Mouse (Mus musculus) cerebellum, adult 11 months (tissue): ENCODE measurements at regions not wholly inside any gene's neighbourhood (a gene's known extent, or its start where the extent isn't known, plus 50 kb on each side); places are given as distances from the start of the nearest gene placed in this dataset.

Source experiments
- DNase-seq: peaks from one replicate; pipeline ENCODE4 v3.0.0; 2022

DNA sequence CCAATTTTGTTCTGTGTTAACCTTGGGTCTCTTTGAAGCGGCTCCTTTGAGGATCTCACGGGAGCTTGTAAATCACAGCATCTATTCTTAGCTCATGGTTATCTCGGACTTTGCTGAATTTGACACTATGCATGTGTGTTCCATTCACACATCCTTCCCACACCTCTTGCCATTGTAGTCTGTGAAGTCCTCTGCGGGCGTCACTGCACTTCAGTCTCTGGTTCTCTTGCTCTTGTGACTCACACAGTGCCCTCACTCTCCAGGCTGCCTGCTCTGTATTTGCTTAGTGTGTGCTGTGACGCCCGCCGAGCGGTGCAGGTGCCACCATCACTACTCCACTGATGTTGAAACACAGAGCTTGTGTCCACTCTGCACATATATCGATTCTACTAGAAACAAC lies 1271.2 kb downstream of the Synb start:
- DNase-seq: no peak

DNA sequence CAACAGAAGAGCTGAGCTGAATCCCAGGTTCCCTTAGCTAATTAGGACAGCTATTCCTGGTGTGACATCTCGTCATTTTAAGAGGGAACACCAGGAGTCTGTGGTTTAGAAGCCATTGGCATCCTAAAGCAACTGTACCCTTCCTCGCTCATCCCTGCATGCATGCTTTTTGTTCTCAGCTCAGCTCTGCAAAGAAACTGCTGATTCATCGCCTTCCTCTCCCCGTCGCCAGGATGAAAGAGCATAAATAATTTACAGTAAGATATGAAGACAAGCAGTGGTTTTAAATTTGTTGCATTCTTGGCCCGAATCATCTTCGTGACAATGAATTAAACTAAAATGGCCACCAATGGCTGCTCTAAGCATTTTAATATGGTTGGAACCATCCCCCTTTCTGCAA lies 1272.9 kb downstream of the Synb start:
- DNase-seq: no peak

DNA sequence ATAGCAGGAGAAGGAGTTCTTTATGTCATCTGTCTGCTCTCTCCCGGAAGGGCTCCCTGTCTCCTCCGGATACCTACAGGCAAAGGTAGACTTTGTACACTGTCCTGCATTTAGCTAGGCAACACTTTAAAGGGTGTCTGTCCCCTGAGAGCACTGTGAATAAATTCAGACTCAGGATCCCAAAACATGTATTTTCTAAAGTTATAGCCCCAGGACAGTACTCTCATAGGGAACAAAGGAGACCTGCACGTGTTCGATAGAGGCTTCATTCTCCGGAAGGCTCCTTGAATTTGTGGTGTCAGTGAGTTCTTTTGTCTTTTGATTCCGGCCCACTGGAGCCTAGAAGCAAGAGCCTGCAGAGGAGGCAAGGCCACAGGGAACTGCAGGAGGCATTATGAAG lies 1273.3 kb downstream of the Synb start:
- no peak for DNase-seq

DNA sequence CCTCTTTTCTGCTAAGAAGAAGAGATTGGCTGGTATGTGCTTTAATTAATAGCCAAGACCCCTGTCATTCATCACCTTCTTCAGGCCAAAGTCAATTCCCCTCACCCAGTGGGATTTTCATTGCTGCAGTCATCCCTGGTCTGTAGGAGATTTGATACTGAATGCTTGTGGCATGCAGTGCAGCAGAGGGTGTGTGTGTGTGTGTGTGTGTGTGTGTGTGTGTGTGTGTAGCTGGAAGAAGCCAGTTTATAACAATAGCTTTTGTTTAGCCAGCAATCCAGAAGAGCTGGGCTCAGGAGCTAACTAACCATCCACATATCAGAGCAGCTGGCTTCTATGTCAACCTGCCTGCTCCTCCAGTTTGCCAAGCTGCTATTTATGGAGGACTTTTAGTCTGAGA lies 1275.4 kb downstream of the Synb start:
- no peak for DNase-seq

DNA sequence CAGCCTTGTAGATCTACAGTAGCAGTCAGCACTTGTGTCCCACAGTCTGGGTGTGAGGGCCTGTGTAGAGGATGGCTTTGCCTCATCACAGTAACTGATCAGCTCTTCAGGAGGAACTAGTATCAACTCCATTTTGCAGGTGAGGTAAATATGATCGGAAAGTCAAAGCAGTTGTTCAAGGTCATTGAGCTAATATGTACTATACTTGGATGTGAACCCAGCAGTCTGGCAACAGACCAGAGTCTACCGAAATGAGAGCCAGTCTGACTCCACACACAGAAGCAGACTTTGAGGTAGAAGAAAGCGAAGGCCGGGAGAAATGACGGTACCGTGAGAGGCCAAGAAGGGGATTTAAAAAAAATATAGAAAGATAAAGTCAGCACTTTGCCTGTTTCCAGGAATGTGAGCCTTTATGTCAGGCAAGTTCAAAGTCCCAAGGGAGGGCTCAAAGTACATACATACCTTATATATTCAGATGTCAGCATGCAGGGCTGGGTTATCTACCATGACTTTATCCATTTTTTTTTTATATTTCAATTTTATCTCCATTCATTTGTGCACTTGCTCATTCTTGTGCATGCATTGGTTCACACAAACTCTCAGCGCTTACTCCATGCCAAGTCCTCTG lies 1297.2 kb downstream of the Synb start:
- no peak for DNase-seq

DNA sequence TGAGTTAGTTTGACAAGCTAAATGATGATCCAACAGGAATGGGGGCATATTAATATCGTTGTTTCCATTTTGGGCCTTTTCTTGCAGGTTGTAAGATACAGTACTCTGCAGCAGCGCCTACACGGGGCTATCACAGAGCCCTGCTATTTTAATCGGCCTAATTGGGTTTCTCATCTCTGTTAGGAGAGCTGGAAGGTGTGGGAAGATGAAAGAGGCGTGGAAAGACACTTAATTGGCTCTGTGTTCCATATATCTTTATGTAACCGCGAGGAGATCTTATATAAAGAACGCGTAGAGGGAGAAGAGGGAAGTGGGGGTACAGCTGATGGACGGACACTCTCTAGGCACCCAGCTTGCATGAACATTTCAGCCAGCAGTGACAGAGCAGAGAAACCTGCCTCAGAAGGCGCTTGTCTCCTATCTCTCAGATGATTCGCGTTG lies 1300.5 kb downstream of the Synb start:
- DNase-seq: no peak

DNA sequence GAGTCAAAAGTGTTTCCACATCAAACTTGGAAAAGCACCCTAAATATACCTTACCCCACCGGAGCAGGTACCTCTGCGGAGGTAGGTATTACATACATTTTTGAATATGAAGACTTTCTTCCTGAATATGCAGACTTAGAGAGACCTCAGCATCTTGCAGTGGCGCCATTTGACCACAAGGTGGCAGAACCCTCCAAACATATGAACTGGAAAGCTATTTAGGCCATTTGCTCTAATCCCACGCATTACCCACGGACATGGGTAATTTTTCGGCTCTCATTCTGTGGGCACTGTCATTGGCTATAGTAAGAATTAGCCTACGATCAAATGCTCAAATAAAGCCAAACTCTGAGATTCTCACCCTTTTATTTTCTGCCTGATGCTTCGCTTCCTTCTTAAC lies 1301.0 kb downstream of the Synb start:
- DNase-seq: peak; percentile 39

DNA sequence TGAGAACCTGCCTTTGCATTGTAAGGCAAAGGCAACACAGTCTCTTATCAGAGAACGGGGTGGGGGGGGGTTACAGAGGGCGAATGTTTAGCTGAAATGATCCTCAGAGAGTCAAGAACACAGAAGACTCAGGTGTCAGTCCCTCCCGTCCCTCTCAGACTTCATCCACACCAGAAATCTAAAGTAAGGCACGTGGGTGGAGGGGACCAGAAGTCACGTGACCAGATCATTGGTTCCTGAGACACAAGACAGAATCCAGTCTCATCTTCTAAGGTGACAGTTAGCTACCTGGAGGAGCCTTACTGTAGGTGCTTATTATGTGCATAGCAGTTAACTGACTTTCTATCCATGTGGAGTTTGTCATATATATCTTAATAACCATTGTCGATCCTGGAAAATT lies 1302.0 kb downstream of the Synb start:
- DNase-seq: no peak

DNA sequence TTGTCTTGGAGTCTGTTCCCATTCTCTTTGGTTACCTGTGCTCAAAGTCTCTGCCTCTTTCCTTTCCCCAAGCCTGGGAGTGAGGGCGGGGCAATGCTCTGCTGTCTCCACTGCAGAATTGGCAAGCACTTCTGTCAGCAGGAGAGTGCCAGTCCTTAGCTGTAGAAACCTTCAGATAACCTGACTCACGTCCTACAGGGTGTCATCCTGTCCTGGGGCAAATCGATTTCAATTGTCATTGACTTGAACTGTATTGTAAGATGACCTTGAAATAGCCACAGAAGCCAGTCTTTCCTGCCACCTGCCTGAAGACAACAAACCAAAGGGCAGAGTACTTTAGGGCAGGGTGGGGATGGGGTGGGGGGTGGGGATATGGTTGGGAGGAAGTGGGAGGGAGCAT lies 1303.8 kb downstream of the Synb start:
- no peak for DNase-seq
